In genomic region chr3:142356661-142357060, GRCm38 (mm10) we compare ENCODE assay signal across 16 mouse cellular contexts. TPM values are rescaled to one million over a fixed set of nuclear protein-coding genes. Genes with fewer than 3 reads are reported as not detected.
DNase-seq lines count a peak whose midpoint lies in the region; ATAC-seq lines count a peak whose summit lies in the region.
"Had no signal": no experiment of that assay in that cellular context is flagged by ENCODE, and none has a peak within 500 bp of the region (broad histone marks: within the 10 kb centered on the region; RNA-seq: fewer than 3 reads in every experiment).

No protein-coding gene starts in this region.

- H3K36me3 ChIP-seq in forebrain, embryonic 15.5 days, result no peaks in the 10 kb centered on the region
- no peaks in the 10 kb centered on the region for H3K36me3 ChIP-seq in midbrain, embryonic 13.5 days
- no peaks in the 10 kb centered on the region for H3K36me3 ChIP-seq in midbrain, embryonic 15.5 days (replicated peaks)
- H3K36me3 ChIP-seq: embryonic facial prominence, embryonic 12.5 days; hindbrain, embryonic 13.5 days; midbrain, embryonic 10.5 days had no signal

- no peak overlapping the region for H3K27ac ChIP-seq in forebrain, embryonic 15.5 days (replicated peaks)
- H3K27ac ChIP-seq in midbrain, embryonic 13.5 days, result no peak overlapping the region
- H3K27ac ChIP-seq in midbrain, embryonic 15.5 days, result no peak overlapping the region
- H3K27ac ChIP-seq: embryonic facial prominence, embryonic 12.5 days; hindbrain, embryonic 13.5 days; midbrain, embryonic 10.5 days had no signal

- no peak overlapping the region for H3K4me3 ChIP-seq in forebrain, embryonic 15.5 days
- no peak overlapping the region for H3K4me3 ChIP-seq in midbrain, embryonic 13.5 days (replicated peaks)
- no peak overlapping the region for H3K4me3 ChIP-seq in midbrain, embryonic 15.5 days
- H3K4me3 ChIP-seq: embryonic facial prominence, embryonic 12.5 days; hindbrain, embryonic 13.5 days; midbrain, embryonic 10.5 days had no signal

- H3K27me3 ChIP-seq in forebrain, embryonic 15.5 days, result no peaks in the 10 kb centered on the region
- no peaks in the 10 kb centered on the region for H3K27me3 ChIP-seq in midbrain, embryonic 13.5 days
- no peaks in the 10 kb centered on the region for H3K27me3 ChIP-seq in midbrain, embryonic 15.5 days (replicated peaks)
- H3K27me3 ChIP-seq: embryonic facial prominence, embryonic 12.5 days; hindbrain, embryonic 13.5 days had no signal

- WGBS in forebrain, embryonic 15.5 days, result 93% methylated on average over 4 of the region's 4 CpGs
- 89% methylated on average over 4 of the region's 4 CpGs for WGBS in midbrain, embryonic 13.5 days
- WGBS in midbrain, embryonic 15.5 days, result 89% methylated on average over 4 of the region's 4 CpGs

- no peaks in the 10 kb centered on the region for H3K9me3 ChIP-seq in forebrain, embryonic 15.5 days
- no peaks in the 10 kb centered on the region for H3K9me3 ChIP-seq in midbrain, embryonic 13.5 days
- H3K9me3 ChIP-seq in midbrain, embryonic 15.5 days, result no peaks in the 10 kb centered on the region
- H3K9me3 ChIP-seq: embryonic facial prominence, embryonic 12.5 days; hindbrain, embryonic 13.5 days; midbrain, embryonic 10.5 days had no signal

- no peaks in the 10 kb centered on the region for H3K4me1 ChIP-seq in forebrain, embryonic 15.5 days
- no peaks in the 10 kb centered on the region for H3K4me1 ChIP-seq in midbrain, embryonic 13.5 days (replicated peaks)
- no peaks in the 10 kb centered on the region for H3K4me1 ChIP-seq in midbrain, embryonic 15.5 days
- H3K4me1 ChIP-seq: embryonic facial prominence, embryonic 12.5 days; hindbrain, embryonic 13.5 days; midbrain, embryonic 10.5 days had no signal

- no peak overlapping the region for H3K4me2 ChIP-seq in forebrain, embryonic 15.5 days (replicated peaks)
- H3K4me2 ChIP-seq in midbrain, embryonic 13.5 days (replicated peaks), result no peak overlapping the region
- no peak overlapping the region for H3K4me2 ChIP-seq in midbrain, embryonic 15.5 days
- H3K4me2 ChIP-seq: embryonic facial prominence, embryonic 12.5 days; hindbrain, embryonic 13.5 days had no signal

- DNase-seq in T-cell, adult 2 months (ENCODE audit: low spot score), result peak; percentile 66
- DNase-seq in thymus, postnatal 10 days (ENCODE audit: low spot score in 2 of 2), result peak; percentile 12 to 14
- no peak for DNase-seq in gastrocnemius, adult 8-10 months (ENCODE audit: low spot score in 2 of 2)
- DNase-seq: adrenal gland, postnatal 36 days; cerebellum, postnatal 14 days; kidney, adult 2 months; kidney, postnatal 25 days; right cerebral cortex, postnatal 25 days had no signal

- peak; percentile 93 for ATAC-seq in CD4-positive, CD25-positive, alpha-beta regulatory T cell, adult 4 months
- ATAC-seq in megakaryocyte progenitor cell, adult 5-6 weeks (replicated peaks; ENCODE audit: poor library complexity), result peak; percentile 85
- no peak for ATAC-seq in forebrain, embryonic 15.5 days (replicated peaks)
- no peak for ATAC-seq in midbrain, embryonic 13.5 days
- no peak for ATAC-seq in midbrain, embryonic 15.5 days (replicated peaks)

- no peak overlapping the region for H3K9ac ChIP-seq in forebrain, embryonic 15.5 days (replicated peaks)
- H3K9ac ChIP-seq in midbrain, embryonic 13.5 days (replicated peaks), result no peak overlapping the region
- H3K9ac ChIP-seq in midbrain, embryonic 15.5 days, result no peak overlapping the region
- H3K9ac ChIP-seq: embryonic facial prominence, embryonic 12.5 days; hindbrain, embryonic 13.5 days had no signal

RNA-seq across cellular contexts. Expression of gene Pdlim5, which starts 38.8 kb away (rescaled TPM):
- 10 to 100 TPM; 21.1 to 24.0 TPM for polyA plus RNA-seq in CD4-positive, CD25-positive, alpha-beta regulatory T cell, adult 4 months (2017; shearing (Covaris generic))
- total RNA-seq in megakaryocyte progenitor cell, adult 5-6 weeks (2015), result 16.3 and 20.2 TPM in 2 replicates
- 11.5 and 16.7 TPM in 2 replicates for total RNA-seq in megakaryocyte progenitor cell, adult 5-6 weeks (2017)
- total RNA-seq in gastrocnemius, adult 8-10 months (2022), result 100 to 1,000 TPM; 455 to 713 (median 513) TPM
- 9.8 and 10.8 TPM in 2 replicates for polyA plus RNA-seq in forebrain, embryonic 15.5 days (2015; fragmentation: Nextera tagmentation; extraction: Ambion mirVana)
- polyA plus RNA-seq in midbrain, embryonic 13.5 days (2015; fragmentation: Nextera tagmentation; extraction: Ambion mirVana), result 11.6 and 12.4 TPM in 2 replicates
- polyA plus RNA-seq in midbrain, embryonic 15.5 days (2015; fragmentation: Nextera tagmentation; extraction: Ambion mirVana), result 12.7 and 14.1 TPM in 2 replicates

Comparison
In these comparisons a context has a peak if more than half of its experiments do, and no peak if none do; other contexts are left out.
1. ATAC-seq: peak in CD4-positive, CD25-positive, alpha-beta regulatory T cell, adult 4 months (single experiment) and megakaryocyte progenitor cell, adult 5-6 weeks (single experiment); none in forebrain, embryonic 15.5 days (single experiment), midbrain, embryonic 13.5 days (single experiment) and midbrain, embryonic 15.5 days (single experiment).
2. DNase-seq: peak in T-cell, adult 2 months (single experiment) and thymus, postnatal 10 days (2 of 2); none in gastrocnemius, adult 8-10 months (0 of 2).